Mouse (Mus musculus): ENCODE data around the gene Atp2a1.
A peak's percentile ranks its signal among the peaks of the same experiment; 100 is the strongest.
"Not testable (repeated sequence)": the region's sequence is repeated elsewhere in the genome, so short reads cannot be mapped to it uniquely, and the experiment has no call there.

Atp2a1 gene

DNA sequence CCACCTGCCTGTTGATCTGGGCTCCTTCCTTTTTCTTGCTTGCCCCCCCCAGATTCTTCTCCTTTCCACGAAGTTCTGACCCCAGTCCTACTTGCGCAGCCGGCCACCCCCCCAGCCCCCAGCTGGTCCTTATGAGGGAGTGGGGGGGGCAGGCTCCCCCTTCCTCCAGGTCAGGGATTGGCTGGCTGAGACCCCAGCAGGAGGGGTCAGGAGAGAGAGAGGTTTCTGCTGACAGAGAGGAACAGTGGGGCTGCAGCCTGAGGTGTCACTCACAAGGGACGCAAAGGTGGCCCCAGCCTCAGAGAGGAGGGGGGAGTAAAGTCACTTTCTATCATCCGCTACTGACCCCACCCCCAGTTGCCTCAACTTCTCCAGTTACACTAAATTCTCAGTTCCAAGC, at the start of gene Atp2a1:
TSS of gene Atp2a1 (minus strand) at position 105 of the 400 bp plus-strand sequence.
- no peak for DNase-seq (ENCODE audit: low spot score)

DNA sequence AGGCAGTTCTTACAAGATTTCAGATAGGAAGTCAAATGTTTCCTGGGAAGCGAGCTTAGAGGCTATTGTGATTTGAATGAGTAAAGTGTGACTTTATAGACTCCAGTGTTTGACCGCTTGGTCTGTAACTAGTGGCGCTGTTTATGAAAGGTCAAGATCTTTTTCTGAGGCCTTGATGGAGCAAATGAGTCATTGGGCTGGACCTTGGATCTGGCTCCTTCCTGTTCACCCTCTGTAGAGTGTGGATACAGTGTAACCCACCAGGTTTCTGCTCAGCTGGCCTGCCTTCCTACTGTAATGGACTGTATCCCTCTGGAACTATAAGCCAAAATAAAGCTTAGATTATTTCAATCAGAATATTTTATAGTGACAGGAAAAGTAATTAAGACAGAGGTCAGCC, 48.4 kb upstream of the Atp2a1 start:
- no peak for DNase-seq (ENCODE audit: low spot score)

DNA sequence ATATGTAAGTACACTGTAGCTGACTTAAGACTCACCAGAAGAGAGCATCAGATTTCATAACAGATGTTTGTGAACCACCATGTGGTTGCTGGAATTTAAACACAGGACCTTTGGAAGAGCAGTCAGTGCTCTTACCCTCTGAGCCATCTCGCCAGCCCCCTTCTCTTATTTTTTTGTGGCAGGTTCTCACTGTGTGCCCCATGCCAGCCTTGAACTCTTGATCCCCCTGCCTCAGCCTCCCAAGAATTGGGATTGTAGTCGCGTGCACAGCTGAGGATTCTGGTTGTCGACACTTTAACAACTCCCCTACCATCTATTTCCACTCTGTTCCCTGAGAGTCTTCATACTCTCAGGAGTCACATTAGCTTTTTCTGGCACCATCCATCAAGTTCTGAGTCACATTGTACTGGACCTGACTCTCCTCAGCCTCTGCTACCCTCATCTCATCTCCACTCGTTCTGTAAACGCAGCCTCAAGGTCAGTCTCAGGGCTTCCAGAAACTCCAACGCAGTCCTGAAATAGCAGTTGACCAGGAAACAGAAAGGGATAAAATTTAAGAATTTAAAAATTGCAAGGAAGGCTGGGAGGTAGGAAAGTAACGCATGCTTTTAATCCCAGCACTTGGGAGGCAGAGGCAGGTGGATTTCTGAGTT, 44.3 kb upstream of the Atp2a1 start:
- no peak for DNase-seq (ENCODE audit: low spot score)

DNA sequence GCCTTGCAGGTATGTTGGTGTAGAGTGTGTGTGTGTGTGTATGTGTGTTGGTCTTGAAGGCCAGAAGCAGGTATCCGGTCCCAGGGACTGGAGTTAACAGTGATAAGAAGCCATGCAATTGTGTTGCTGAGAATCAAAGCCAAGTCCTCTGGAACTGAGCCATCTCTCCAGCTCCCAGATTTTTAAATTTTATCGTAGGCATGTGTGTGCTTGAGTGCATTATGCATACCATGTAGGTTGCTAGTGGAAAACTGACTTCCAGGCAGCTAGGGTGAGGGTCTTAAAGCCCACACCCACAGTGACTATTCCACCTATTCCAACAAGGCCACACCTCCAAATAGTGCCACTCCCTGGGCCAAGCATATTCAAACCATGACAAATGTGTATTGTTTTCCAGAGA, 42.0 kb upstream of the Atp2a1 start:
- no peak for DNase-seq (ENCODE audit: low spot score)

- DNase-seq (ENCODE audit: low spot score): peak; percentile 97
Observed at GRCm38 (mm10) chr7:126503273-126503878, 40.5 kb upstream of the Atp2a1 start, which contains the start of gene Atxn2l. TSS of gene Atxn2l (minus strand) at chr7:126503437.

DNA sequence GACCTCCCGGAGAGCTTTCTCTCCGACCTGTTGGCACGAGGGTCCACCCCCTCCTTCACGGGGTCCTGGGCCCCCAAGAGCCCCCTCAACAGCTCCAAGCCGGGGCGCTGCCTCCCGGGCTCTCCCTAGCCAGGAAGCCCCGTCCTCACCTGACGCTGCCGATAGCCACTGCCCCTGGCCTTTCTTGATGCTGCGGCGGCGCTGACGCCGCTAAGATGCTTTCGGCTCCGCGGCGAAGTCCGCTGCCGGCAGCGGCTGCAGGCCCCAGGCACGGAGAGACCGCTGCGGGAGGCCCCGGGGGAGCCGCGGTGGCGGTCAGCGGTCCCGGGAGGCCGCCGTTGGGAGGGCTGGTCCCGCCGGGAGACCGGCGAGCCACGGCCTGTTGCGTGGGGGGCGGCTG, 39.8 kb upstream of the Atp2a1 start:
- DNase-seq (ENCODE audit: low spot score): no peak

DNA sequence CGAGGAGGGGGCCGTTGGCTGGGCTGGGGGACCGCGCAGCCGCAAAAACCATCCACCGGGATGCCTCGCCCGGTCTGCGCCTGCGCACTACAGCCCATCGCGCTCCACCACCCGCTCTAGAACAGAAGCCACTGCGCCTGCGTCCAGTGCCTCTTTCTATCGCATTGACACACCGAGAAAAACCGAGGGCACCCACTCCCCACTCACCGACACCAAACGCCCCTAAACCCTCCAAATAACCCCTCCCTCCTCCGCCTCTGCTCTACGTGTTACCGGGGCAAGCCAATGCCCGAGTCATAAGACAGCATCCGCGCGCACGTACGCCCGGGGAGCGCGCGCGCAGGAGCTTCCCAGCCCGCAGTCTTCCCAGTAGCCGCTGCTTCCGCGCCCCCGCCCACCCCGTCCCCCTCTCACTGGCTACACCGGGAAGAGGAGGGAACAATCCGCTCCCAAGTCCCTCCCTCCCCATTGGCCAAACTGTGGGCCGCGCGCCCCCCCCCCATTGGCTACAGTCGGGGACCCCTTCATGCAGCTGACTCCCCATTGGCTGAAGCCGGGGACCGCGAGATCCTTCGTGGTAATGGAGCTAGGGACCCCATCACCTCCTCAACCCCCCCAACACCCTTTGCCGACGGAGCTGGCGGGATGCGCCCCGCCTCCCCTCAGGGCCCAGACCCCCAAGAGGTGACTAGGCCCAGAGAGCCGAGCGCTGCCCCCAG, 39.3 kb upstream of the Atp2a1 start:
- peak; percentile 87 for DNase-seq (ENCODE audit: low spot score)

- DNase-seq (ENCODE audit: low spot score): no peak
Observed at GRCm38 (mm10) chr7:126501684-126502022, 38.7 kb upstream of the Atp2a1 start.

GRCm38 (mm10) chr7:126499416-126499815, 36.5 kb upstream of the Atp2a1 start:
- no peak for DNase-seq (ENCODE audit: low spot score)

GRCm38 (mm10) chr7:126497966-126498365, 35.1 kb upstream of the Atp2a1 start:
- no peak for DNase-seq (ENCODE audit: low spot score)

DNA sequence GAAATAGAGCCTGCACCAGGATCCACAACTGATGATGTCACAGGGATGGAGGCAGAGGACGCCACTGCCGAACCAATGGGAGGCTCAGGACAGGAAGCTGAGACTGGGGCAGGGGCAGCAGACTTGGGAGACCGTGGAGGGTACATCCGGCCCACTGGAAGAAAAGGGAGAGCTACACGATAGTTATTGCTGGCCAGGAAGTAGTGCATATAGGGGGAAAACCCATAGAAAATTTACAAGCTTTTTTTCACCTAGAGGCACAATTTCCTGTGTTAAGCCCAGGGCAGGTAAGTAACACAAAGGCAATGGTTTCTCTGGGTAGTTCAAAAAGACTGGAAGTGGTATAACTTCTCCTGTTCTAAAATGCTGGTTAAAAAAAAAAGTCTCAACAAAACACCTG, 33.6 kb upstream of the Atp2a1 start:
- DNase-seq (ENCODE audit: low spot score): no peak

- no peak for DNase-seq (ENCODE audit: low spot score)
Observed at GRCm38 (mm10) chr7:126494120-126494519, 31.2 kb upstream of the Atp2a1 start.

DNA sequence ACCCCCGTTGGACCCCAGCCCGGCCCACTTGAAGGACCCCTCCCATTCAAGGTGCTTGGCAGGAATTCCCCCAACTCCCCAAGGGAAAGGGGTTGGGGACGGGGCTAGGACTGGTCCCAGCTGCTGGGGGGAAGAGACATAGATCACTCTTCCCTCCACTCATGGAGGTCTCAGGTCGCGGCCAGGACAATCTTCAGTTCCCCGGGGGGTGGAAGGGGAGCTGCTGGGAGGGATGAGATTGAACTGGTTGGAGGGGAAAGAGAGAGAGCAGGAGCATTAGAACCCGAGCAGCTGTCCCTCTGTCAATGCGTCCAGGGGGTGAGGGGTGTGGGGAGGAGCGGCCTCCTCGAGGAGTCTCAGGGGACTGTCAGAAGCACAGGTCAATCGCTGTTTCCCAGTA, 29.1 kb upstream of the Atp2a1 start:
- no peak for DNase-seq (ENCODE audit: low spot score)

DNA sequence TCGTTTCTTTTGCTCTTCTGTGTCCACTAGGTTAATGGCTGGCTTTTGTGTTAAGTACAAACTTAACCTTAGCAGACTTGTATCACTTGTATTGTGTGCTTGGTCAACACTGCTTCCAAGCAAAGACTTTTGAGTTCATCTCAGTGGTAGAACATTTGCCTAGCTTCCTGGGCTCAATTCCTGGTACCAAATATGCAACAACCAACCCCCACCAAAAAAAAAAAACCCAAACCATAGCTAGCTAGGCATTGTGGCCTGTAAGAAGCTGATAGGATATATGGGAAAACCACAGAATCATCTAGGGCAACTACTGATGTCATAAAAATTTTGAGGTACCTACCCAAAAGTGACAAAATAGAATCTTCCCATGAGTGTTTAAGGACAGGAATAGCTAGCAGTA, 28.1 kb upstream of the Atp2a1 start:
- no peak for DNase-seq (ENCODE audit: low spot score)

DNA sequence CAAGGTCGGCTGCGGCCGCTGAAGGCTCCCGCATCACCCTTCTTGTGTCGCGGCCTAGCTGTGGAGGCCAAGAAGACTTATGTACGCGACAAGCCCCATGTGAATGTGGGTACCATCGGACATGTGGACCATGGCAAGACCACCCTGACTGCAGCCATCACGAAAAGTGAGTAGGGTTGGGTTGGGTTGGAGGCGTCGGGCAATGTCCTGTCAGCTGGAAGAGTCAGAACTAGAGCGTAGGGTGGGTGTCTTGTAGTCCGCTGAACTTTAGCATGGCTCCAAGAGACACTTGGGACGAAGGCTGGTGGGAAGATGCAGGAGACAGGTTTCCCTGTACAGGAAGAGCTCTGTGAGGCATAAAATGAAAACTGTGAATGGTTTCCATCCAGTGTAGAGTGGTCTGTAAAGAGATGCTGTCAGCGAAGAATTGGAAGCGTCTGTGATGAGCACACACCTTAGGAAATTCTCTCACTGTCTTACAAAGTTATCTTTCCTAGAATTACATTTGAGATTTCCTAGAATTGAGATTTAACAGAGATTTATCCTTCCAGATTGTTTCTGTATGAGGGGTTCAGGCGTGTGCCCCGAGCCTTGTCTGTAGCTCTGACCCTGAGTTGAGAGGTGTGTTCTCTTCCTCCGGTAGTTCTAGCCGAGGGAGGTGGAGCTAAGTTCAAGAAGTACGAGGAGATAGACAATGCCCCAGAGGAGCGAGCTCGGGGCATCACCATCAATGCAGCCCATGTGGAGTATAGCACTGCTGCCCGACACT, 24.9 kb upstream of the Atp2a1 start:
- DNase-seq (ENCODE audit: low spot score): not testable (repeated sequence)

- DNase-seq (ENCODE audit: low spot score): peak; percentile 73
Observed at GRCm38 (mm10) chr7:126487052-126487483, 24.2 kb upstream of the Atp2a1 start, which contains the start of gene Tufm. TSS of gene Tufm (plus strand) at chr7:126487361.

- DNase-seq (ENCODE audit: low spot score): peak; percentile 47
Observed at GRCm38 (mm10) chr7:126482392-126482871, 19.5 kb upstream of the Atp2a1 start.

DNA sequence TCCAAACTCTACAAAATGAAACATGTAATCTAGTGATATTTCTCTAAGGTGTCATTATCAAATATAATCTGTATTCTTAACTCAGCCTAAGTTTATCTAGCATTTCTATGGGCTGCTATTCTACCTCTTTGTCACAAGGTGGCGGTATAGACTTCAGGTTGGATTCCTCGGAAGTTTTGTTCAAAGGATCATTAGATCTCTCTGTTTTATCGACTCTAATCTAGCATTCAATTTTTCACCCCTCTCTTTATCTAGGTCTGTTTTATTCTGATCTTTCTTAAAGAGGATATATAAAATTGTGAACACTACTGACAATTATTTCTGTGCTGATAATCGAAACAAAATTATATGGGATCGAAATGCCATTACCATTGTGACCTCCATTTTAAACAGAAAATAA, 18.8 kb upstream of the Atp2a1 start:
- DNase-seq (ENCODE audit: low spot score): no peak

- peak; percentile 75 for DNase-seq (ENCODE audit: low spot score)
Observed at GRCm38 (mm10) chr7:126474993-126475581, 12.2 kb upstream of the Atp2a1 start, which contains the start of gene Sh2b1. TSS of gene Sh2b1 (minus strand) at chr7:126475424.

- DNase-seq (ENCODE audit: low spot score): no peak
Observed at GRCm38 (mm10) chr7:126474486-126474955, 11.6 kb upstream of the Atp2a1 start.

- DNase-seq (ENCODE audit: low spot score): no peak
Observed at GRCm38 (mm10) chr7:126473470-126474086, 10.7 kb upstream of the Atp2a1 start.

All from spleen, adult 12 weeks (tissue).